Mouse (Mus musculus) cerebellum, adult 8-10 months (tissue): ENCODE data around the gene Smad1.

Source experiments
- DNase-seq: peaks from one replicate; pipeline ENCODE4 v3.0.0; 2022

The Smad1 gene

DNA sequence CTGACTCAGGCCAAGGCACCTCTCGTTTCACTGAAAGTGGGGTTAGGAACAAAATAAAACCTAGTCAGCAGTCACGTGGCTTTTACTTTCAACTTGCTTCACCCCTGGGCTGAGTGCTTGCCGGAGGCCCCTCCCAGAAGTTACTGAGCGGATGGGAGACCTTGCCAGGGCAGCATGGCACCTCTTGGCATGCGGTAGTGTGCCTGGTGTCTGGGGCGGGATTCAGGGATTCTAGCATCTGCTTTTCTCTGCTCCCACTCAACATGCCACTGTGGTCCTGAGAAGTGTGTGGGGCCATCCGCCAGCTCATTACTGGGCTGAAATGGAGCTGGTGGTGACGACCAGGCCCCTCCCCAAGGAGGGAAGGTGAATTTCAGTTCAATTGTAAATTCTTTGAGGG lies 47.4 kb downstream of the Smad1 start:
- DNase-seq: no peak

DNA sequence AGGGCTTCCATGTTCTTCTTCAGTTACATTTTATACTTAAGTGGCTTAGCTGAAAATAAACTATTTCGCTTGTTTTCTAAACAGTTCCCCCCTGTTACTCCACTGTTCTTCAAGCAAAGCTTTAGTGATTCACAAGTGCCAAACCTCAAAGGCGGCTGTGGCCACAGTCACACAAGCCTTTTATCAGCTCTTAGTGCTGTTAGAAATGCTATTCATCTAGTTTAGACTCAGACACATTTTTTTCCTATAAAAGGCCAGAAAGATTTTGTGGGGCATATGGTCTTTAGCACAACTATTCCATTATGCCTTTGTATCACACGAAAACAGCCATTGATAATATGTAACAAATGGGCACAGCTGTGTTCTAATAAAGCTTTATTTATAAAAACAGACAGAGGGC lies 48.5 kb downstream of the Smad1 start:
- no peak for DNase-seq

DNA sequence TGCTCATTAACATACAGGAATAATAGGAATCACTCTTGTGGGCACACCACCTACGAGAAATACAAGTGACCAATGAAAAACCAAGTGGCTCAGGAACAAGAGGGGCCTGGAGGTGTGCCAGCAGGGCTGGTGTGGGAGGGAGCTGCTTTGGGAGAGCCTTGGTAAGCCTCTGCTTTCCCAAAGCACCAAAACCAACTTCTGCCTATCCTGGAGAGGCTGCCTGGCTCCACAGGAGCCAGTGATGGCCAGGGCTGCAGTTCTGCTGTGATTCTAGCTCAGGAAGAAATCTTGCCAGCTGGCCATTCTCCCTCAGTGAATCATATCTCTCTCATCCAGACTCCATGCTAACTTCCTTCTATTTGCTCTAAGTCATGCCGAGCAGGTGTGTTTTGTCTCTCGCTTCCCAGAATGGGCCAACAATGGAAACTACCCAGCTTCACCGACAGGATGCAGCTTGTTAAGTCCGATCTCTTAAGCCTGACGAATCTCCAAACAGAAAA lies 49.2 kb downstream of the Smad1 start:
- DNase-seq: peak; percentile 87

DNA sequence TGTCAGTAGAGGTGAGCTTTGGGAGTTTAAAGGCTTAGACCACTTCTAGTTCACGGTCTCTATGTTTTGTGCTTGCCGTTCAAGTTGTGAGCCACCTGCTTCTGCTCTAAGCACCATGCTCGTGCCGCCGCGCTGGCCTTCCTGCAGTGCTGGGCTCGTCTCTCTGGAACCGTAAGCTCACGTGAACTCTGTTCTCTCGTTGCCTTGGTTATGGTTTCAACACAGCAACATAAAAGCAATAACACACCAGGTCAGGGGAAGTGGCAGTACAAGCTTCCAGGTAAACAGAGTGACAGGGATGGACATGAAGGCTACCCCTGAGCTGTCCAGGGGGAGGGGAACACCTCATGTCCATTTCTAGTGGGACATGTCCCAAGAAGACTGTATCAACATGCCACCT lies 52.9 kb downstream of the Smad1 start:
- DNase-seq: no peak

DNA sequence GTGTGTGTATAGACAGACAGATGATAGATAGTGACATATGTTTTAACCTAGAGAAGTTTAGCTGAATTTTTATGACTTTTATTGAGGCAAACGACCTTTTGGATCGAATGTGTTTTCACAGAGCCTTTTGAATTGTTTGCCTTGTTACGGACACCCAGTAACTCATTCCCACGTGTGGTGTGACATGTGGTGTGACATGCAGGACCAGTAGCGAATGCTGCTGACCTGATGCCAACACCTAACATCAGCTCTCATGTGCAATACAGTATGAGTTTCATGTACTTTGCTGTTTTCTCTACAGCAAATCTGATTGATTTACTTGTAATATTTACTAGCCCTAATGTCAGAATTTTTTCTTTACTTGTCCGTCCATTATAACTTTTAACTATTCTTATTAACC lies 53.5 kb downstream of the Smad1 start:
- DNase-seq: no peak

DNA sequence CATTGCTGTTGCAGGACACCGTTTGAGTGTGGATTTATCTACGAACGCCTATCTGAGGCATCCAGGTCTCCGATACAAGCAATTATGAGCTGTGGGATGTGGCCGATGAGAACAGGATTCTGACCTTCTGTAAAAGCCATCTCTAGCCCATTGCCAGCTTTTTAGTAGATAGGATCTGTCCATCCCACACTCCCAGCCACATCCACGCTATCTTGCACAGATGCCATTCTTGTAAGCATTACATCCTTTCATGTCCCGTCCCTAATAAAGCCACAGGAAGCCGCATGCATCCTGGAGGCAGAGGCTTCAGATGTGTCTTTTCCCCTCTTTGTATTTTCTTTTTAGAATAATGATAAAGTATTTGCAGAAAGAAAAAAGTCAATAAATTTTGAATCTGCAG lies 58.1 kb downstream of the Smad1 start:
- DNase-seq: no peak

DNA sequence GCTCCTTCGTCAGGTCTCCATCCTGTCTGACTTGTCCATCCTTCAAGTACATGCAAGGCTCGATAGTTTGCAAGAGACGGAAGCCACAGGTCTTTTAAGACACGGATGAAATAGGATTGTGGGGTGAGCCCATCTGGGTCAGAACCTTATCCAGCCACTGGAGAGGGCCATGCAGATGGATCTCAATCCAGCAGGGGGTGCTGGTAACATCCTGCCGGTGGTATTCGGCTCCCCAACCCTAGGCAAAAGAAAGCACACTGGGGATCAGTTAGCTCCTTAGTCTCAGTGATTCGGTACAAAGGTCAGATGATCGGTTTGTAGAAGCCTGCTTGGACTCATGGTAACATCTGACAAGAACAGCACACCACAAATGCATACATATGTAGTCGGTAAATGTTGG lies 59.8 kb downstream of the Smad1 start:
- DNase-seq: peak; percentile 35

DNA sequence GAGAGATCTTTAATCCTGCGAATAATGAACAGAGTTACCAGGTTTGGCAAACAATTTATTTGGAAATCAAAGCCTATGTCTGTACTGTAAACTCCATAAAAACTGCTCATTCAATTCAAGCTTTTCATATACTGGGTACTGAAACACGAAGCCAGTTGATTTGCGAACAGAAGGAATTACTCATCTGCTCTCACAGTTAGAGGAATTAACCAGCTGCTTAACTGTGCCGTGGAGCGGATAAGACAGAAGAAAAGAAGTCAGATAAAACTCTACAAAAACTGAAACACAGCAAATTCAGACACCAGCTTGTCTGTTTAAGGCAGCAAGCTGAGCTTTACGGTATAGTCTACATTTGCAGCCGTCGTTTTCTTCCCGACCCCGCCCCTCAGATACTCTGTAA lies 60.7 kb downstream of the Smad1 start:
- DNase-seq: no peak

DNA sequence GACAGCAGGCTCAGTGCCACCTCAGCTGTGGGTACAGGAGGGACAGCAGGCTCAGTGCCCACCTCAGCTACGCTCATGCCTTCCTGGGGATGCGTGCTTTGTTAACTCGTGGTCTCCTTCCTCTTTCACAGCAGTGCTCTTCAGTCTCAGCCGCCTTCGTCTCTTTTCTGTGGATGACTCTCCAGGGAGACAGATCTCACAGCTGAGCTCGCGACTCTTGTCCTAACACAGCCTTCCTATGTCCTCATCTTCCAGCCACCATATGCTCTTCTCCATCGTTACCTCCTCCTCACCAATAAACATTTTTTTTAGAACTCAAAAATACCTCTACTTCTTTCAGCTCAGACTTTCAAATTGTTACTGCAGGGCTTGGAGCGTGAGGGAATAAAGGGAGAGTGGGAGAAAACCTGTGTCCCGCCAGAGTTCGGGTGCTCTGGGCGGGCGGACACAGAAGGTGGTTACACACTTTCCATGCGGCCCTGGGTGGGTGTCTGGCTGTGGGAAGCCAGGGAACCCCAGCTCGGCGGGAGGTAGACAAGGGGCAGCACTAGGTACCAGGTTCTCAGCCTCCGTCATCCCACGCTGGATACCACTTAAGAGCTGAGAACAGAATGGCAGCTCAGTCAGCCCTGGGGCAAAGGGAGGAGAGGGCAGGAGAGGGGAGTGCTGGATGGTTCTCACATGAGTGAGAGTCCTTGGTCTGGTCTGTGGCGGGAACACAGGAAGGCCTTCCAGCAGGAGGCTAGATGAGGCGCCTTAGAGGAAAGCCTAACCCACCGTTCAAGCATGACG lies 67.0 kb downstream of the Smad1 start:
- no peak for DNase-seq

DNA sequence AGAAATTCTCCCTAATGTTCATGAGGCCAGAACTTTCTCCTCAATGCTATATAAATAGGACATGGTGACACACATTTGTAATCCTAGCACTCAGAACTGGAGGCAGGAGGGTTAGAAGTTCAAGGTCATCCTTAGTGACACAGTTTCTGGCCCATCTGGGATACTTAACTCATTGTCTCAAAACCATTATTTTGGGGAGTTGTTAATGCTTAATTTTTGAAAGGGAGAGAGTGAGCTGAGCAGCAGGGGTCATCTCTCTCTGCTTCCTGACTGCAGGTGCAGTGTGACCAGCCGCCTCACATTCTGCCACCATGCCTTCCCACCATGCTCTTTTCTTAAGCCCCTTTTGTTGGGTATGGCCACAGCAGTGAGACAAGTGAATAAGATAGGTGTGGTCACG lies 67.7 kb downstream of the Smad1 start:
- no peak for DNase-seq

DNA sequence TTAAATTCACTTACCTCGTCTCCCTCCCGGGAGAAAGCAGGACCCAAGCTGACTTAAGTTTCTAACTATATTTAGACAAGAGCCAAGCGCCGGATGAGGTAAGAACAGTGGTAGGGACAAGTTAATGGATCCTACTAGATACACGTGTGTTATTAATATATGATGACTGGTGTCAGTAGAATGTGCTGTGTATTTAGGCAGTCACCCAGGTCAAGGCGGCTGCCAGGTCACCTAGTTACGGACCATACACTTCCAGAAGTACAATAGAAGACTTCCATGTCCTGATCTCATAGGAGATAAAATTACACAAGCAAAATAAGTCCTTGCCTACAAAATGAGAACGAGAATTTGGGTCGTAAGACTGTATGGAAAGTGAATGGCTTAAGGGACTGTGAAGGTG lies 68.3 kb downstream of the Smad1 start:
- DNase-seq: no peak

DNA sequence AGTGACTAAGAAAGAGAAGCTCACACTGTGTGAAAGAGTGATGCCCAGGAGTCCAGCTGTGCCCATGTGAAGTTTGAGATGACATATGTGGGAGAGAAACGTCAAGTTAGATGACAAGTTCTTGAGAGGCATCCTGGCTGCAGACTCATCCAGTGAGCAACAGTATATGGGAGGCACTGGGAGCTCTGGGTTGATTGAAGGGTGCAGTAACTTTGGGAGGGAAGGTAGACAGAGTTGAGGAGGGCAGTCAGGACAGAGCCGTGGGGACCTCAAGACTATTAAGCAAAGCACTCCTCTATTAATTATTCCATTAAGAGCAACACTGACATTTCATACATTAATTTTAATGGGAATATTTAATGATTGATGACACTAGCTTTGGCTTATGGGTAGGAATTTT lies 69.6 kb downstream of the Smad1 start:
- no peak for DNase-seq

DNA sequence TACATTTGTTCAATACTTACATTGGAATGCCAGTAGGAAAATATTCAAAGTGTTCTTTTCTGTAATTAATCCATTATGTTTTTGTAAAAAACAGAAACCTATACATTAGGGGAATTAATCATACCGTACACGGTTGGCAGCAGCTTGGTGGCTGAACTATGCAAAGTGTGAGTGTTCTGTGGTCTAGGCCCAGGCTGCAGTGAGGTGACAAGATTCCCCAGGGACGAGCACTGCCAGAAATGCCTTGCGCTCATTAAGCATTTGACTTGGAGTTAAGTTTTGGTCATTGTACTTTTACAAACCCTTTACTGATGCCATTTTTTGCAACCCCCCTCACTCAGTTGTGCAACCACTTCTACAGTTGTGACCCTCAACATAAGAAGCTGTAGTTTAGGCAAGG lies 70.1 kb downstream of the Smad1 start:
- no peak for DNase-seq

DNA sequence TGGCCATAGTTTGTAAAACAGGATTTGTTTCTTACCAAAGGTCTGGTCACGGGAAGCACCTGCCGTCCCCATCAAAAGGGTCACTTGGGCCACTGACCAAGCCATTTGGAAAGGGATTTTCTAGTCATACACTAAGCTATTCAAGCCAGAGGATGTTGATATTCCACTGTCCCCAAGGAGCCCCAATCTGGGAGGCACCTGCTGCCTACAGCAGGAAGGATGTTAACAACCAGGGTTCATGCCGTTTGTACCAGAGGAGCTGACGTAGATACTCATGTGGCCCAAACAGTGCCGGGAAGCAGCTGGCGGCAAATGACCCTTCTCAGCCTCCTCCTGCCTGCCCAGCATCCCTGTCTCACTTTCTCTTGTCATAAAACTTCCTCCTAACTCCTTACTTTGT lies 73.8 kb downstream of the Smad1 start:
- DNase-seq: no peak

DNA sequence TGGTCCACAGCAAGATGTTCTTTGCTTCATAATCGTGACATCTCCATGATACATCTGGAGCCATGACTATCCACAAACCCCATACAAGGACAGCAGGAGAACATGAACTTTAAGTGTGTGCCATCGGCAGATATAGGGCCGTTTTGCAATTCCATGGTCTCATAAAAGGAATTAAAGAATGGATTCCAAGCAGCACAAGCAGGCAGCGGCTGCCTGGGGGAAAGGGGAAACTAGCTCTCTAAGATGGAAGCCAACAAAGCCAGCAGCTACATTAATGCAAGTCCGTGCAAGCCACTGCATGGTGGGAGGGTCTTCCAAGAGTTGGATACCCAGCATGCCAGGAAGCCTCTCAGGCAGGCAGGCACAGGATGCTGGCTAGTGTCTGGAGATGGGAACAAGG lies 74.4 kb downstream of the Smad1 start:
- no peak for DNase-seq

DNA sequence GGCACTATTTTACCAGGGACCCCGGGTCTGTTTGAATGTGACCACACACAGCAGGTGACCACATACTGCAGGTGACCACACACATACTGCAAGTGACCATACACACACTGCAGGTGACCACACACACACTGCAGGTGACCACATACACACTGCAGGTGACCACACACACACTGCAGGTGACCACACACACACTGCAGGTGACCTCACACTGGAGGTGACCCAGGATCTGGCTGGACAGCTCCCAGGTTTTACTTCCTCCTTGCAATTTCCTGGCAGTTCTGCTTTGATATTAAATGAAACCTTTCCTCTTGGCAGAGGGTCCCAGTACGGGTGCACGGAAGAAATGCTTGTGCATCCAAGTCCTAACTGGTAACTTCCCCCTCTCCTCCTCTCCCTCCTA lies 75.3 kb downstream of the Smad1 start:
- no peak for DNase-seq

DNA sequence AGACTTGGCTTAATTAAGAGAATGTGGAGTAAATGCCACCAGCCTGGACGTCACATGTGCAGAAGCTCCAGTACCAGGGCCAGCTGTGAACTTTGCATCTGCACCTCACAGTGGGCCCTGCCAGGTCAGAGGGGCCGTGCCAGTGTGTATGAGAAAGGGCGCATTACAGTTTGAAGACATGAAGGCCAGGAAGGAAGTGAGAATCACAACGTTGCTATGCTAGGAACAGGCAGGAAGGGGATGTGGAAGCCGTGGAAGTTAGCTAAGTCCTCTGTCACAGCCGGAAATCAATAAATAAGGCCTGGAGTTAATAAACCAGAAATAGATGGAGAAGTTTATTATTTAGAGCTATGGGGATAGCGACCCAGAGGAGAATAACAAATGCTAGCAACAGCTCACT lies 76.2 kb downstream of the Smad1 start:
- no peak for DNase-seq

DNA sequence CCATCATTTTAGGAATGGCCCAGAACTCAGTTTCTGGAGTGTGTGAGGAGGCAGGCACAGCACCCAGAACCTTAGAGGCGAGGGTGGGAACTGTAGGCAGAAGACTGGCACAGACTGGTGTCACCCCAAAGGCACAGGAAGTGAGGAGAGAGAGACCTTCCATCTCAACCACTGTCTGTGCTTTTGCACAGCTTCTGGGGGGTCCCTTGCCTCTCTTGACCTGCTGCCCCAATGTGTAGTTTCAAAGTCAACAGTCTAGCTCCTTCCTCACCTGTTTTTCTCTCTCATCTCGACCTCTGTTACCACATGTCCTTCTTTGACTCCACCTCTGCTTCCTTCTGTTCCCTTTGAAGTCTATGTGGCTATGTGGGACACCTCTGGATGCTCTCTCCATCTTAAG lies 88.5 kb downstream of the Smad1 start:
- DNase-seq: no peak

DNA sequence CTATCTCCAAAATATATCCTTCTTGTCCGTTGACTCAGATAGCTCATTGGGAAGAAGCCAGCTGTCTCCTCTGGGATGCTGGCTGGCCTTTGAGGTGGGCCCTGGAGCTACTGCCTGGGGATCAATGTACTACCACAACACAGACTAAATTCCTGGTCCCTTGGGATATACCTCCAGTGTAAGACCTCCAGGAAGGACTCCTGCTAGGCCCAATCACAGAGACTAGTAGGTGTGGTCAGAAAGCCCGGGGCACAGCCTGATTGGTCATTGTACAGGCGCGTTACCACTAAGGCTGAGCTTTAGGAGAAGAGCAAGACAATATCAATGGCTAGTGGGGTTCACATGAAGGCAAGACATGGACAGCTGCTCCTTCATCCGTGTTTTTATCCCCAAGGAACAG lies 93.4 kb downstream of the Smad1 start:
- DNase-seq: no peak

DNA sequence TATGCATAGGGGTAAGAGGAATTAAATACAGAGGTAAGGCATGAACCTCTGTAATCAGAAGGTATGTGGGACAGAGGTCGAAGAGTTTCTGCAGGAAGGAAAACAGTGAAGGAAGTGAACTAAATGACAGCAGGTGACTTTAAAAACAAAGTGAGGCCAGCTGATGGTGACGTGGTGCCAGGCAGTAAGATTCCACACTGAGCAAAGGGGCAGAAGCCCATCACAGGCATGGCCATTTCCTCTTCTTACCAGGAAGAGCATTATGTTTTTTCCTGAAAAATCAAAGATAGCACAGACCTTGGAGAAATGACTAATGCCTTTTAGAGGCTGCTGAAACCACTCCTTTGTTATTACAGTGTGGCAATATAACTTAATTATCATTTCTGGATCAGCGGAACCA lies 97.8 kb downstream of the Smad1 start:
- no peak for DNase-seq

DNA sequence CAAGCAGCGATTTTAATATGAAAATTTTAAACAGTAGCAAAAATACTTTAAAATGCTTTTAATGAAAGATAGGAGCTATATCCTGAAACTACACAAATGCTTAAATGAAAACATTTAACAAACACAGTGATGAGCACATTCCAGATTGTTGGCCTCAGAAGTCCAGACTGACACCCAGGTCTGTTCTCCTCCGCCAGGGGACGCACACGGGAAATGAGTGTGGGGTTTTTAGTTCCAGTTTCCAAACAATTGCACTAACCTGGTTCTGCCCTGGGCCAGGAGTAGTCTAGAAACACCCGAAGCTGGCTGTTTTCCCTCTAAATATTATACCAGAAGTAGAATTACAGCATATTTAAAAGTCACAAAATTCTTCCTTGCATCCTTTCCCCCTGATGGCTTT lies 99.6 kb downstream of the Smad1 start:
- DNase-seq: no peak

DNA sequence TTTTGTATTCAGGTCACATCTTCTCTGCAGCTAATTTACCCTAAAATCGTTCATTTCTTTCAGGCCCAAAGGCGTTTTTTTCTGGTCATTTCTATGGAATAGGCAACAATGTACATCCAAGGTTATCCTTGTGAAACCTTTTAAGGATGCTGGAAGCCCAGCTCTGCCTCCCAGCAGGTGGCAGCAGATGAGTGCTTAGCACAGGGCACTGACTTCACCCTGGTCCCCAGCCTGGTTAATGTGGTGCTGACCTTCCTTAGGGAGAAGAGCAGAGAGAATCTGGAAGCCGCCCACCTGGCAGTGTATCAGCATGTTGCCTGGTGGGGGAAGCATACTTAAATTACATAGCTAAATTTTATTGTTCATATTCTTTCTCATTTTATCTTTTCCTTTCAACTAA lies 101.6 kb downstream of the Smad1 start:
- DNase-seq: peak; percentile 20

DNA sequence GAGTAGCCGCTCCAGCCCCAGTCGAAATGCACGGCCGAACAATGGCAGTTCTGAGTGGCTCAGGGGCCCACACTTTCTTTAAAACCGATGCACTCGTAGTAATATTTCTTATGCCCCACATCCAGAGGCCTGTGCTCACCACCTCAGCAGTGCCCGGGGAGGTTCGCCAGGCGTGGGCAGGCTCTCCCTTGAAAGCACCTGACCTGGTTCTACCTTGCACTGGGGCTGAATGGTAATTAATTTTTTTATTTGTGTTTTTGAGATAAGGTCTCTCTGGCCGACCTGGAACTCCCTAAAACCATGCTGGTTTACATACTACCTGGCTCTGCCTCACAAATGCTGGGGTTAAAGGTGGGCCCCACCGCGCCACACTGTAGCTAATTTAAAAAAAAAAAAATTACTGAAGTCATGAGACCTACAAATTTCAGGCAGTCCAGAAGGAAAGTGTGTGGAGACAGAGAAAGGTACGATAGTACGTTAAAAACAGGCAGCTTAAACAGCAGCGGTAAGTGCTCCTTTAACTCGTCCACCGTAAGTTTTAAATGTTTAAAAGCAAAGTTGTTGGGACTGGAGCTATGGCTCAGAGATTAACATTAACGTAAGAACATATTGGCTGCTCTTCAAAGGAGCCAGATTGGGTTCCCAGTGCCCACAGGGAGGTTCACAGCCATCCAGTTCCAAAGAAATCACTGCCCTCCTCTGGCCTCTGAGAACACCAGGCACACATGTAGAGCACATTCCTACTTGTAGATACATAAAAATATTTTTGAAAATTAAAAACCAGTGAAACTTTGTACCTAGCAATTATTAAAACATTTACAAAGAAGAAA lies 103.8 kb downstream of the Smad1 start:
- peak; percentile 5 for DNase-seq

DNA sequence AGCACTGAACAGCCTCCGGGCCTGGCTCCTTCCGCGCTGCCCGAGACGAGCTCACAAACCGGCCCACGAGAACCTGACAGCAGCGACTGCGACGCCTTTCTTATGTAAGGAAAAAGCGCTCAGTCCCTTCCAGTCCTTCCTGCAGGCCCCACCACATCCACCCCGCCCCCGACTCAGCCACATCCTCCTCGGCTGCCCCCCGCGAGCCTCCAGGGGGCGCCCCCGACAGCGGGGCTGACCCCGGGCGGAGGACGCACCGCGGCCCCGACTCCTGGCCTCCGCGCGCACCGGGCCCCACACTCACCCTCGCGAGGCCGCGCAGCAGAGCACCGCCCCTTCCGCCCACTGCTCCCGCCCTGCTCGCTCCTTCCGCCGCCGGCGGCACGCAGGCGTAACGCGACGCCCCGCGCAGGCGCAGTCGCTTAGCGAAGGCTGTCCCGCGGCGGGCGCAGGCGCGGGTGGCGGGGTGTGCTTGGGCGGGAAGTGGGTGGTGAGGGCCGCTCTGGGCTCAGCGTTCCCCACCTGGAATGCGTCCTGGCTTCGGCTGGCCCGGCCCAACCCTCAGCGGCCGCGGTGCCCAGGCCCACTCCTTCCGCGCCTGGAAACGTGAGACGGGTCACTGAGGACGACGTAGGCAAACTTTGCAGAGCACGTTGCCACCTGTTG lies 104.6 kb downstream of the Smad1 start, which contains the start of gene Mmaa:
Gene Mmaa (minus strand): TSS at position 328 of the 666 bp plus-strand sequence.
- peak; percentile 95 for DNase-seq
